Mouse (Mus musculus) liver, embryonic 14.5 days (tissue): Measurements from ENCODE around the gene Klra10. TPM values are rescaled to one million over a fixed set of nuclear protein-coding genes. Genes with fewer than 3 reads are reported as not detected.

Source experiments
- ATAC-seq: fragments of 200-750 bp; cut with Nextera tagmentation; 2 replicates; pipeline ENCODE4 v1.8.0; 2017; ENCODE audit warnings: moderate number of reproducible peaks, mild to moderate bottlenecking, moderate library complexity; ENCODE audit not compliant: insufficient read depth
- DNase-seq, 3 experiments: peaks; one replicate each; pipeline ENCODE4 v3.0.0-alpha.2; 2012 to 2013; ENCODE audit warnings: low read depth in 3 of 3, low spot score in 3 of 3
- H3K27ac ChIP-seq: fragments of 300-500 bp; sonication (generic); 2 replicates; pipeline ENCODE4 v1.5.1; 2014; ENCODE audit warnings: moderate library complexity, mild to moderate bottlenecking, control low read depth, inconsistent platforms
- H3K27me3 ChIP-seq: fragments of 300-500 bp; sonication (generic); 2 replicates; pipeline ENCODE4 v1.6.1; 2014; ENCODE audit warnings: mild to moderate bottlenecking, low read length, moderate library complexity; ENCODE audit not compliant: control insufficient read depth, insufficient read depth
- H3K36me3 ChIP-seq: fragments of 300-500 bp; sonication (generic); replicated peaks from 2 replicates; pipeline ENCODE4 v1.6.1; 2014; ENCODE audit warnings: low read depth; ENCODE audit not compliant: control insufficient read depth, insufficient read depth
- H3K4me1 ChIP-seq, 2 experiments: fragments of 200-500 bp in 1 of 2; fragments of 300-500 bp in 1 of 2; sonication (generic) in 1 of 2; replicated peaks; 2 replicates each; pipeline ENCODE4 v1.6.1; 2012 to 2014; ENCODE audit warnings: antibody characterized with exemption in 1 of 2, inconsistent platforms in 1 of 2, low read length in 1 of 2; ENCODE audit not compliant: control insufficient read depth in 2 of 2, insufficient read depth in 2 of 2
- H3K4me2 ChIP-seq: fragments of 300-500 bp; sonication (generic); 2 replicates; pipeline ENCODE4 v1.6.1; 2014; ENCODE audit warnings: low read depth, mild to moderate bottlenecking, control low read depth, moderate library complexity
- H3K4me3 ChIP-seq, 2 experiments: fragments of 200-500 bp in 1 of 2; fragments of 300-500 bp in 1 of 2; sonication (generic) in 1 of 2; 2 replicates each; pipeline ENCODE4 v1.5.1; 2012 to 2014; ENCODE audit warnings: low read depth in 2 of 2, low read length in 2 of 2, mild to moderate bottlenecking in 2 of 2, control low read depth in 1 of 2, inconsistent platforms in 1 of 2, moderate library complexity in 1 of 2; ENCODE audit not compliant: insufficient read depth in 1 of 2
- H3K9ac ChIP-seq: fragments of 300-500 bp; sonication (generic); replicated peaks from 2 replicates; pipeline ENCODE4 v1.6.1; 2014; ENCODE audit warnings: mild to moderate bottlenecking, control low read depth, moderate library complexity
- H3K9me3 ChIP-seq: fragments of 300-500 bp; sonication (generic); 2 replicates; pipeline ENCODE4 v1.6.1; 2016; ENCODE audit warnings: low read length, mixed read lengths; ENCODE audit not compliant: control insufficient read depth
- CTCF ChIP-seq: IDR thresholded peaks from 2 replicates; pipeline ENCODE4 v1.5.1; 2016; ENCODE audit warnings: antibody characterized with exemption, low read depth, control low read depth
- EP300 ChIP-seq: IDR thresholded peaks from 2 replicates; pipeline ENCODE4 v1.6.1; 2016; ENCODE audit warnings: antibody characterized with exemption, low read depth
- polyA plus RNA-seq, 2 experiments: library from polyadenylated mRNA; depleted of rRNA in 1 of 2; stranded (reverse) in 1 of 2; unstranded in 1 of 2; fragments of >200 nt; fragmentation: Nextera tagmentation in 1 of 2; extraction: Ambion mirVana in 1 of 2; gene quantifications; 2 replicates each; pipeline versions ENCODE4 v1.2.1 to v1.2.3; 2012 to 2014

Klra10 gene
- polyA plus RNA-seq, 2 experiments = not detected

DNA sequence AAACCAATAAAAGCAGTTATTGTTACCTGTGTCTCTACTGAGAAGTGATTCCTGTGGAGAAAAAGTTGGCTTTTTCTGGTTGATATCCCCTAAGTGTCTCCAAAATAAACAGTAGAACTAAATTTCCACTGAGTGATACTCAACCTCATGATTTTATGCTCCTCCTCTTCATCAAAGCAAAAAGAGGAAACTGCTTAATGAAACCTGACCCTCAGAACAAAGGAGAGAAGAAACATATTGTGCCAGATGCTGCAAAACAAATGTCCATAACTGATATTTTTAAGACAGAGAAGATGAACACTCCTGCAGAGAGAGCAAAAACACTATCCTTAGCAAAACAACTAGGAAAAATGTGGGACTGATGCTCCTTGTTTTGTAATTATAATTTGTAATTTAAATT is 48.5 kb downstream of the Klra10 start, which contains the start of gene Klra7:
Gene Klra7, minus strand, starts transcription at position 101 of the 400 bp plus-strand sequence.
- DNase-seq = no peak
- H3K9me3 ChIP-seq = no peaks in the 10 kb centered on the region
- H3K9ac ChIP-seq = no peak within 1 kb of the TSS
- ATAC-seq = no peak
- no peaks in the 10 kb centered on the region for H3K36me3 ChIP-seq
- no peaks in the 10 kb centered on the region for H3K27me3 ChIP-seq
- TF ChIP-seq EP300 (no peak), CTCF (no peak)
- no peak within 1 kb of the TSS for H3K4me2 ChIP-seq
- no peak within 1 kb of the TSS for H3K4me3 ChIP-seq
- no peaks in the 10 kb centered on the region for H3K4me1 ChIP-seq
- H3K27ac ChIP-seq = no peak within 1 kb of the TSS

Other genes starting within 250 kb of the Klra10 start
- gene Klra4, start 214.7 kb downstream of the Klra10 start, polyA plus RNA-seq (2012; rRNA removed) = not detected in 2 replicates
- gene Klra4, start 214.7 kb downstream of the Klra10 start, polyA plus RNA-seq (2014; fragmentation: Nextera tagmentation; extraction: Ambion mirVana) = not detected in 2 replicates
- gene Klra8, start 152.0 kb downstream of the Klra10 start, polyA plus RNA-seq (2012; rRNA removed) = not detected in 2 replicates
- gene Klra8, start 152.0 kb downstream of the Klra10 start, polyA plus RNA-seq (2014; fragmentation: Nextera tagmentation; extraction: Ambion mirVana) = not detected in 2 replicates
- not detected in 2 replicates for gene Klra9, start 88.8 kb downstream of the Klra10 start, polyA plus RNA-seq (2012; rRNA removed)
- not detected in 2 replicates for gene Klra9, start 88.8 kb downstream of the Klra10 start, polyA plus RNA-seq (2014; fragmentation: Nextera tagmentation; extraction: Ambion mirVana)
- gene Klra7, start 48.6 kb downstream of the Klra10 start, polyA plus RNA-seq (2012; rRNA removed) = not detected in 2 replicates
- not detected in 2 replicates for gene Klra7, start 48.6 kb downstream of the Klra10 start, polyA plus RNA-seq (2014; fragmentation: Nextera tagmentation; extraction: Ambion mirVana)
- not detected in 2 replicates for gene Klra3, start 55.6 kb upstream of the Klra10 start, polyA plus RNA-seq (2012; rRNA removed)
- not detected in 2 replicates for gene Klra3, start 55.6 kb upstream of the Klra10 start, polyA plus RNA-seq (2014; fragmentation: Nextera tagmentation; extraction: Ambion mirVana)
- not detected in 2 replicates for gene Klra1, start 104.9 kb upstream of the Klra10 start, polyA plus RNA-seq (2012; rRNA removed)
- not detected in 2 replicates for gene Klra1, start 104.9 kb upstream of the Klra10 start, polyA plus RNA-seq (2014; fragmentation: Nextera tagmentation; extraction: Ambion mirVana)